Mouse (Mus musculus) brain, embryonic 14.5 days (tissue): ENCODE results near the gene Smap1.

ENCODE experiments used
- CTCF ChIP-seq: fragments of 200-500 bp; IDR thresholded peaks from 2 replicates; pipeline ENCODE4 v1.5.1; 2012; ENCODE audit warnings: inconsistent platforms, mild to moderate bottlenecking, moderate library complexity, borderline replicate concordance; ENCODE audit not compliant: insufficient read depth, insufficient read length; ENCODE audit errors: extremely low read depth
- POLR2A ChIP-seq: fragments of 200-500 bp; IDR thresholded peaks from 2 replicates; pipeline ENCODE4 v1.6.1; 2012; ENCODE audit warnings: mild to moderate bottlenecking, inconsistent platforms, borderline replicate concordance; ENCODE audit not compliant: poor library complexity, insufficient read depth, insufficient read length, severe bottlenecking; ENCODE audit errors: extremely low read depth

- TF ChIP-seq POLR2A (no peak), CTCF (no peak)
These were observed 9.1 kb downstream of the Smap1 start for GRCm38 (mm10) chr1:23912988-23913387.
